Mouse (Mus musculus): ENCODE measurements around the gene Hexim1.

Gene Hexim1

GRCm38 (mm10) chr11:103161449-103161848, 45.4 kb downstream of the Hexim1 start:
- no peak for DNase-seq

- DNase-seq: no peak
Observed at GRCm38 (mm10) chr11:103162132-103162531, 46.1 kb downstream of the Hexim1 start.

GRCm38 (mm10) chr11:103164391-103164790, 48.4 kb downstream of the Hexim1 start:
- DNase-seq: no peak

- DNase-seq: peak; percentile 71
Observed at GRCm38 (mm10) chr11:103168690-103169390, 52.8 kb downstream of the Hexim1 start.
